Mouse (Mus musculus) MEL (cell line): Measurements from ENCODE around the gene Ugt1a10. TPM values are rescaled to one million over a fixed set of nuclear protein-coding genes. Genes with fewer than 3 reads are reported as not detected.

Experiments used
- DNase-seq: peaks from one replicate; pipeline ENCODE4 v3.0.0; 2011; ENCODE audit warnings: low read depth, low spot score
- H3K27ac ChIP-seq: 2 replicates; pipeline ENCODE4 v1.5.1; 2012; ENCODE audit warnings: low read depth, mild to moderate bottlenecking, control low read depth, low read length, moderate library complexity; ENCODE audit not compliant: control insufficient read depth
- H3K27me3 ChIP-seq, 2 experiments: fragments of 150-350 bp in 1 of 2; sonication (generic) in 1 of 2; 2 replicates each; pipeline ENCODE4 v1.6.1; 2012; ENCODE audit warnings: low read length in 2 of 2, mild to moderate bottlenecking in 2 of 2, improper control_type of control experiment in 1 of 2, moderate library complexity in 1 of 2; ENCODE audit not compliant: insufficient read depth in 2 of 2, control insufficient read depth in 1 of 2
- H3K36me3 ChIP-seq, 2 experiments: 2 replicates each; pipeline ENCODE4 v1.6.1; 2012 to 2014; ENCODE audit warnings: low read length in 2 of 2, improper control_type of control experiment in 1 of 2, inconsistent platforms in 1 of 2, mild to moderate bottlenecking in 1 of 2; ENCODE audit not compliant: insufficient read depth in 2 of 2, control insufficient read depth in 1 of 2
- H3K4me1 ChIP-seq, 2 experiments: fragments of 150-350 bp in 1 of 2; sonication (generic) in 1 of 2; 2 replicates each; pipeline ENCODE4 v1.6.1; 2012; ENCODE audit warnings: low read length in 2 of 2, improper control_type of control experiment in 1 of 2, mild to moderate bottlenecking in 1 of 2; ENCODE audit not compliant: insufficient read depth in 2 of 2, control insufficient read depth in 1 of 2
- H3K4me3 ChIP-seq, 2 experiments: fragments of 150-350 bp in 1 of 2; sonication (generic) in 1 of 2; 2 replicates each; pipeline ENCODE4 v1.5.1; 2012; ENCODE audit warnings: low read depth in 2 of 2, low read length in 2 of 2, mild to moderate bottlenecking in 2 of 2, moderate library complexity in 2 of 2, control low read depth in 1 of 2, improper control_type of control experiment in 1 of 2; ENCODE audit not compliant: control insufficient read depth in 1 of 2, insufficient read depth in 1 of 2
- H3K79me2 ChIP-seq: 2 replicates; pipeline ENCODE4 v1.6.1; 2012; ENCODE audit warnings: mild to moderate bottlenecking, low read length, moderate library complexity; ENCODE audit not compliant: control insufficient read depth, poor library complexity, insufficient read depth
- H3K9ac ChIP-seq: 2 replicates; pipeline ENCODE4 v1.6.1; 2012; ENCODE audit warnings: low read depth, mild to moderate bottlenecking, control low read depth, low read length, moderate library complexity; ENCODE audit not compliant: control insufficient read depth, poor library complexity, severe bottlenecking
- H3K9me3 ChIP-seq: fragments of 150-350 bp; sonication (generic); replicated peaks from 2 replicates; pipeline ENCODE4 v1.6.1; 2012; ENCODE audit warnings: mild to moderate bottlenecking, low read length, improper control_type of control experiment, moderate library complexity; ENCODE audit not compliant: insufficient read depth
- BHLHE40 ChIP-seq: IDR thresholded peaks from 2 replicates; pipeline ENCODE4 v1.6.1; 2012; ENCODE audit warnings: low read depth, mild to moderate bottlenecking, inconsistent platforms, low read length, improper control_type of control experiment, borderline replicate concordance
- CHD2 ChIP-seq: IDR thresholded peaks from 2 replicates; pipeline ENCODE4 v1.6.1; 2011; ENCODE audit warnings: low read length, improper control_type of control experiment
- CTCF ChIP-seq, 3 experiments: IDR thresholded peaks in 2 of 3; conservative IDR thresholded peaks in 1 of 3; 2 replicates each; pipeline ENCODE4 v1.5.1; 2011 to 2012; ENCODE audit warnings: low read length in 3 of 3, low read depth in 2 of 3, mild to moderate bottlenecking in 2 of 3, improper control_type of control experiment in 1 of 3, inconsistent platforms in 1 of 3, mixed read lengths in 1 of 3, moderate library complexity in 1 of 3; ENCODE audit not compliant: control insufficient read depth in 1 of 3, insufficient read depth in 1 of 3, poor library complexity in 1 of 3, severe bottlenecking in 1 of 3
- EP300 ChIP-seq, 2 experiments: IDR thresholded peaks; 2 replicates each; pipeline ENCODE4 v1.6.1; 2011; ENCODE audit warnings: improper control_type of control experiment in 2 of 2, low read length in 2 of 2, low read depth in 1 of 2, mild to moderate bottlenecking in 1 of 2
- GABPA ChIP-seq: IDR thresholded peaks from 2 replicates; pipeline ENCODE4 v1.6.1; 2012; ENCODE audit warnings: low read depth, mild to moderate bottlenecking, inconsistent platforms, low read length, improper control_type of control experiment, moderate library complexity
- HCFC1 ChIP-seq: IDR thresholded peaks from 2 replicates; pipeline ENCODE4 v1.6.1; 2012; ENCODE audit warnings: low read depth, mild to moderate bottlenecking, inconsistent platforms, low read length, improper control_type of control experiment, moderate library complexity
- JUND ChIP-seq: IDR thresholded peaks from 2 replicates; pipeline ENCODE4 v1.6.1; 2011; ENCODE audit warnings: low read depth, mild to moderate bottlenecking, improper control_type of control experiment, low read length
- KAT2A ChIP-seq: conservative IDR thresholded peaks from 2 replicates; pipeline ENCODE4 v1.6.1; 2012; ENCODE audit warnings: low read depth, low read length, improper control_type of control experiment, inconsistent platforms
- MAX ChIP-seq: IDR thresholded peaks from 2 replicates; pipeline ENCODE4 v1.6.1; 2011; ENCODE audit warnings: low read length, improper control_type of control experiment
- MAZ ChIP-seq: IDR thresholded peaks from 2 replicates; pipeline ENCODE4 v1.6.1; 2012; ENCODE audit warnings: low read depth, mild to moderate bottlenecking, inconsistent platforms, low read length, improper control_type of control experiment
- MXI1 ChIP-seq: IDR thresholded peaks from 2 replicates; pipeline ENCODE4 v1.6.1; 2011; ENCODE audit warnings: mild to moderate bottlenecking, low read depth, low read length, improper control_type of control experiment
- MYB ChIP-seq: IDR thresholded peaks from 2 replicates; pipeline ENCODE4 v1.6.1; 2011; ENCODE audit warnings: mild to moderate bottlenecking, low read depth, low read length, improper control_type of control experiment
- MYC ChIP-seq: IDR thresholded peaks from 2 replicates; pipeline ENCODE4 v1.6.1; 2011; ENCODE audit warnings: low read depth, mild to moderate bottlenecking, low read length, improper control_type of control experiment, moderate library complexity
- NELFE ChIP-seq: IDR thresholded peaks from 2 replicates; pipeline ENCODE4 v1.6.1; 2011; ENCODE audit warnings: low read depth, low read length, improper control_type of control experiment
- POLR2AphosphoS5 ChIP-seq: IDR thresholded peaks from 2 replicates; pipeline ENCODE4 v1.6.1; 2012; ENCODE audit warnings: low read depth, borderline replicate concordance, mild to moderate bottlenecking, inconsistent platforms, low read length, moderate library complexity, mixed read lengths
- RAD21 ChIP-seq: IDR thresholded peaks from 2 replicates; pipeline ENCODE4 v1.6.1; 2011; ENCODE audit warnings: mild to moderate bottlenecking, low read depth, low read length, improper control_type of control experiment
- TBP ChIP-seq: IDR thresholded peaks from 2 replicates; pipeline ENCODE4 v1.8.0; 2011; ENCODE audit warnings: low read depth, low read length, improper control_type of control experiment
- TCF12 ChIP-seq: IDR thresholded peaks from 2 replicates; pipeline ENCODE4 v1.6.1; 2014; ENCODE audit warnings: low read depth, mild to moderate bottlenecking, inconsistent platforms, low read length, improper control_type of control experiment, moderate library complexity
- USF1 ChIP-seq: IDR thresholded peaks from 2 replicates; pipeline ENCODE4 v1.6.1; 2014; ENCODE audit warnings: low read depth, mild to moderate bottlenecking, inconsistent platforms, low read length, improper control_type of control experiment, moderate library complexity
- USF2 ChIP-seq, 2 experiments: IDR thresholded peaks; 2 replicates each; pipeline ENCODE4 v1.6.1; 2011 to 2012; ENCODE audit warnings: improper control_type of control experiment in 2 of 2, low read length in 2 of 2, borderline replicate concordance in 1 of 2, inconsistent platforms in 1 of 2, low read depth in 1 of 2, mild to moderate bottlenecking in 1 of 2; ENCODE audit not compliant: insufficient read depth in 1 of 2
- ZKSCAN1 ChIP-seq: IDR thresholded peaks from 2 replicates; pipeline ENCODE4 v1.6.1; 2012; ENCODE audit warnings: low read depth, mild to moderate bottlenecking, inconsistent platforms, low read length, improper control_type of control experiment, moderate library complexity
- ZMIZ1 ChIP-seq: IDR thresholded peaks from 2 replicates; pipeline ENCODE4 v1.6.1; 2012; ENCODE audit warnings: low read depth, mild to moderate bottlenecking, inconsistent platforms, low read length, improper control_type of control experiment, moderate library complexity
- ZNF384 ChIP-seq: IDR thresholded peaks from 2 replicates; pipeline ENCODE4 v1.6.1; 2012; ENCODE audit warnings: low read depth, mild to moderate bottlenecking, inconsistent platforms, low read length, improper control_type of control experiment
- polyA plus RNA-seq, 2 experiments: library from polyadenylated mRNA; stranded (reverse) in 1 of 2; unstranded in 1 of 2; fragments of >175 nt in 1 of 2; fragments of >200 nt in 1 of 2; gene quantifications; 2 replicates each; pipeline versions ENCODE4 v1.2.1 to v1.2.4; 2012; ENCODE audit warnings: low replicate concordance in 2 of 2, low read depth in 1 of 2; ENCODE audit not compliant: insufficient read length in 2 of 2, insufficient read depth in 1 of 2, missing spikeins in 1 of 2
- total RNA-seq: library from RNA; depleted of rRNA; stranded (reverse); fragments of 300-350 nt; gene quantifications from 2 replicates; pipeline ENCODE4 v1.2.3, GENCODE M21; 2012

Gene Ugt1a10
- total and polyA plus RNA-seq, 3 experiments, result not detected

- TF ChIP-seq USF2 (IDR thresholded peaks at IDR 0.05; ENCODE audit: borderline replicate concordance in 1 of 2, insufficient read depth in 1 of 2, low read depth in 1 of 2, low read length in 2 of 2), result no peak
- TF ChIP-seq TBP, result peak; percentile 59
These were observed 46.9 kb upstream of the Ugt1a10 start, which contains the start of gene Usp40 (continued) for GRCm38 (mm10) chr1:88008211-88008697.

GRCm38 (mm10) chr1:88008735-88009134, 46.5 kb upstream of the Ugt1a10 start:
- H3K79me2 ChIP-seq, result peaks cover 2% of the 10 kb centered on the region; the same call in 1 of the 2 replicates
- DNase-seq, result no peak
- peak overlapping the region; percentile 45 for H3K9ac ChIP-seq
- TF ChIP-seq BHLHE40, result no peak
- TF ChIP-seq EP300 (IDR thresholded peaks at IDR 0.05; ENCODE audit: low read depth in 1 of 2, low read length in 2 of 2), result no peak
- TF ChIP-seq KAT2A, result no peak
- TF ChIP-seq MYC, result no peak
- TF ChIP-seq RAD21, result no peak
- no peak for TF ChIP-seq CHD2
- no peak for TF ChIP-seq MYB
- TF ChIP-seq CTCF (IDR thresholded peaks at IDR 0.05 in 2 of 3, conservative IDR thresholded peaks at IDR 0.05 in 1 of 3; ENCODE audit: control insufficient read depth in 1 of 3, insufficient read depth in 1 of 3, low read depth in 2 of 3, low read length in 3 of 3, poor library complexity in 1 of 3, severe bottlenecking in 1 of 3), result no peak
- TF ChIP-seq ZNF384, result no peak
- no peak for TF ChIP-seq MAX
- no peak for TF ChIP-seq MXI1
- TF ChIP-seq JUND, result no peak
- peaks cover 0 to 8% of the 10 kb centered on the region in 2 experiments; a peak in 2 of 4 replicates for H3K36me3 ChIP-seq
- peak overlapping the region; percentile 77 for H3K4me3 ChIP-seq
- peaks cover 2 to 10% of the 10 kb centered on the region in 2 experiments; a peak in 3 of 4 replicates for H3K4me1 ChIP-seq
- no peak overlapping the region for H3K27ac ChIP-seq
- H3K9me3 ChIP-seq, result no peaks in the 10 kb centered on the region
- H3K27me3 ChIP-seq, result no peaks in the 10 kb centered on the region

DNA sequence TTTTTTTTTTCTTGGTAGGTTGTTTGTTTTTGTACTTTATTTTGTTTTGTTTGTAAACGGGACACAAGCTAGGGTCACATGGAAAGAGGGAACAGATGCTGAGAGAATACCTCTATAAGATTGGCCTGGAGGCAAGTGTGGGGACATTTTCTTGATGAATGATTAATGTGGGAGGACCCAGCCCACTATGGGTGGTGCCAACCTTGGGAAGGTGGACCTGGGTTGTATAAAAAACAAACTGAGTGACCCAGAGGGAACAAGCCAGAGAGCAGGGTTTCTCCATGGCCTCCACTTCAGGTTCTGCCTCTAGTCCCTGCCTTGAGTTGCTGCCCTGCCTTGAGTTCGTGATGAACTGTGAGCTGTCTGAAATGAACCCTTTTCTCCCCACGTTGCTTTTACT, 45.7 kb upstream of the Ugt1a10 start:
- DNase-seq, result no peak
- Histone ChIP-seq H3K9me3 (no peaks in the 10 kb centered on the region), H3K4me3 (no peak overlapping the region), H3K27me3 (no peaks in the 10 kb centered on the region), H3K79me2 (peaks cover 2% of the 10 kb centered on the region; the same call in 1 of the 2 replicates), H3K4me1 (peaks cover 2 to 10% of the 10 kb centered on the region in 2 experiments; a peak in 3 of 4 replicates), H3K36me3 (peaks cover 0 to 8% of the 10 kb centered on the region in 2 experiments; a peak in 2 of 4 replicates), H3K9ac (no peak overlapping the region), H3K27ac (no peak overlapping the region)
- TF ChIP-seq USF1 (no peak), ZKSCAN1 (no peak), NELFE (no peak), HCFC1 (no peak), RAD21 (no peak), BHLHE40 (no peak), MAX (no peak), ZNF384 (no peak), MXI1 (no peak), TCF12 (no peak), MAZ (no peak), POLR2AphosphoS5 (no peak), GABPA (no peak), ZMIZ1 (no peak)
